Mouse (Mus musculus): ENCODE measurements around the gene Stub1. TPM values are rescaled to one million over a fixed set of nuclear protein-coding genes. Genes with fewer than 3 reads are reported as not detected.

Gene Stub1
- polyA plus RNA-seq, 1 experiment from 2014 or later, result 114 TPM

DNA sequence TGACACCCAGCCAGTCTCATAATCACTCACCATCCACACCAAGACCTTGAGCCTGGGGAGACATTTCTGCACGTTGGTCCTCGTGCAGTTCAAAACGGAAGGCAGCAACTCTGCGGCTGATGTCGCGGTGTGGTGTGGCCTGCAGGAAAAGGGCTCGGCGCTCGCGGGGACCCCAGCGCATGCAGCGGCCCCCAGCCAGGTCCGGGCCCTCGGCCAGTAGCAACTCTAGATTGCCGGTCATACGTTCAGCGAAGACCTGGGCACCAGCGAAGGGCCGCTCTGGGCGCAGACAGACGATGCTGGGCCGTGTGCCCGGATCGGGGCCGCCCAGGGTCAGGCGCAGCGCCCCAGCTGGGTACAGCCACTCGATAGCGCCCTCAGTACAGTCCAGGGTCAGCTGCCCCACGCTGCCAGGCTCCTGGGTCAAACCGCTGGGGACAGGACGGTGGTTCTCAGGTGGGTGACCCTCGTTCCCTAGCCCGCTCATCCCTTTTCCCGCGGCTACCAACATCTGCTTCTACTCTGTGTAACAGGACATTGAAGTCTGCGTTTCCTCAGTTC, 36.9 kb downstream of the Stub1 start:
- Histone ChIP-seq H3K4me2 (peak overlapping the region; percentile 96), H3K9me3 (replicated peaks) (no peaks in the 10 kb centered on the region), H3K27me3 (peaks cover 3% of the 10 kb centered on the region; the same call in 1 of the 2 replicates), H3K27ac (replicated peaks) (0 out of 2 replicates have a peak overlapping the region, but pooled peaks have one; percentile 33), H3K4me3 (replicated peaks) (peak overlapping the region; percentile 88), H3K9ac (peak overlapping the region; percentile 70), H3K36me3 (replicated peaks) (no peaks in the 10 kb centered on the region), H3K4me1 (replicated peaks) (peaks cover 52% of the 10 kb centered on the region)
- ATAC-seq (ENCODE audit: insufficient read depth), result 0 out of 2 replicates have a peak, but pooled peaks have one; percentile 6
- under 1% methylated on average over 37 of the region's 37 CpGs for WGBS (ENCODE audit: insufficient replicate concordance)

DNA sequence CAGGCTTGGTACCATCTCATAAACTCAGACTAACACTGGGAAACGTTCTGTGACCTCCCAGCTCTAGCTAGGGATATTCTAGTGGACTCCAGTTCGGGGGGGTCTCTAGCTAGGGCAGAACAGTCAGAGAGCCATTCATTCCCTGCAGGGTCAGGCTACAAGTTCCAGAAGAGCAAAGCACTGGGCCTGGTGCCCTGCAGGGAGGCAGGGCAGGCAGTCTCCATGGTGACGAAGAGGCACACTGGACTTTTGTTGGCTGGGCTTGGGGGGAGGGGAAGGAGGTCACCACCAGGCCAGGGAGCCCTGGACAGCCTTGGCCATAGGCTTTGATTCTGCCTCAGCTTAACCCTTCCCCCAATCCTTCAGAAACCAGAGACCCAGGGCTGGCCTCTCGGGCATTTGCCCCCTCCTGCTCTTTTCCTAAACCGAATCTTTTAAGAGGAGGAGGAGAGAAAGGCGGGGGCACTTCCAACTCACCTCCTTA, 37.6 kb downstream of the Stub1 start, which contains the start of gene AC134908.4:
Gene AC134908.4 (minus strand): TSS at position 51 of the 484 bp plus-strand sequence.
- H3K9me3 ChIP-seq (replicated peaks), result no peaks in the 10 kb centered on the region
- no peaks in the 10 kb centered on the region for H3K36me3 ChIP-seq (replicated peaks)
- H3K4me3 ChIP-seq (replicated peaks), result peak within 1 kb of the TSS; percentile 88
- H3K27me3 ChIP-seq, result no peaks in the 10 kb centered on the region
- peak within 1 kb of the TSS; percentile 70 for H3K9ac ChIP-seq
- peaks cover 58% of the 10 kb centered on the region for H3K4me1 ChIP-seq (replicated peaks)
- peak within 1 kb of the TSS; percentile 96 for H3K4me2 ChIP-seq
- ATAC-seq (ENCODE audit: insufficient read depth), result no peak
- 41% methylated on average over 6 of the region's 6 CpGs for WGBS (ENCODE audit: insufficient replicate concordance)
- 0 out of 2 replicates have a peak within 1 kb of the TSS, but pooled peaks have one; percentile 33 for H3K27ac ChIP-seq (replicated peaks)

DNA sequence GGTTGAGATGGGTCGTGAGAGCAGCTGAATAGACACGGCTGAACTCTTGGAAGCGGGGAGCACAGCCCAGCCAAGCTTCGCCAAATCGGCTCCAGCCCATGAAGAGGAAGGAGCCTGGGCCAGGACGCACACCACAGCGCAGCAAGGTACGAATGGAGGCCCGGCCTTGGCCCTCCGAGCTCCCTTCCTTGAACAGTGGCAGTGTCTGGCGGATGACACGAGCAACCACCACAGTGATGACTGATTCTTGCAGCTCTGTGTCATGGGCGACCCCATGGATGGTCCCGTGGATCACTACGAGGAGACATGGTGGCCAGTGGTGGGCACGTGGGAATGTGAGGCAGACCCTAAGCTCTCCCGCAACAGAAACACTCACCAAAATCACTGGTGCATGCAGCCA, 38.2 kb downstream of the Stub1 start:
- no peaks in the 10 kb centered on the region for H3K27me3 ChIP-seq
- H3K9me3 ChIP-seq (replicated peaks), result no peaks in the 10 kb centered on the region
- peaks cover 62% of the 10 kb centered on the region for H3K4me1 ChIP-seq (replicated peaks)
- H3K4me2 ChIP-seq, result peak overlapping the region; percentile 96; the same call in 1 of the 2 replicates
- H3K4me3 ChIP-seq (replicated peaks), result no peak overlapping the region
- WGBS (ENCODE audit: insufficient replicate concordance), result 82% methylated on average over 17 of the region's 17 CpGs
- H3K27ac ChIP-seq (replicated peaks), result no peak overlapping the region
- ATAC-seq (ENCODE audit: insufficient read depth), result no peak
- no peak overlapping the region for H3K9ac ChIP-seq
- no peaks in the 10 kb centered on the region; the same call in 1 of the 2 replicates for H3K36me3 ChIP-seq (replicated peaks)

DNA sequence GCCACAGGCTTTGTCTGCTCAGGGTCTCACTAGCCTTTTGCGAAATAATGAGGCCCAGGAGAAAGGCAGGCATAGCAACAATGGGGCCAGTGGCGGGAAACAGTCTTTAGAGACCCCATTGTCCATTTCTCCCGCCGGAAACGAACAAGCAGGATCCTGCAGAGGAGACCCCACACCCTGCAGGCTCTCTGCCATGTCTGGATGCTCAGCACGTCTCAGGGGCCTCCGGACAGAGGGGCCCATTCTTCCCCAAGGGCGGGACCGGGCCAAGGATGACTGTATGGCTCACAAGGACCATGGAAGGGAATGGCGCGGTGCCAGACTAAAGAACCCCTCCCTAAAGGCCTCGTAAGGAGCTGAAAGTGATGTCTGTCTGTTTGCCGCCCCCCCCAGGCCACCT, 39.0 kb downstream of the Stub1 start:
- H3K4me3 ChIP-seq (replicated peaks), result no peak overlapping the region
- H3K27me3 ChIP-seq, result no peaks in the 10 kb centered on the region
- no peak overlapping the region for H3K4me2 ChIP-seq
- 77% methylated on average over 13 of the region's 13 CpGs for WGBS (ENCODE audit: insufficient replicate concordance)
- H3K4me1 ChIP-seq (replicated peaks), result peaks cover 62% of the 10 kb centered on the region
- H3K27ac ChIP-seq (replicated peaks), result no peak overlapping the region
- no peak overlapping the region for H3K9ac ChIP-seq
- H3K9me3 ChIP-seq (replicated peaks), result no peaks in the 10 kb centered on the region
- H3K36me3 ChIP-seq (replicated peaks), result peaks cover 8% of the 10 kb centered on the region; the same call in 1 of the 2 replicates
- no peak for ATAC-seq (ENCODE audit: insufficient read depth)

DNA sequence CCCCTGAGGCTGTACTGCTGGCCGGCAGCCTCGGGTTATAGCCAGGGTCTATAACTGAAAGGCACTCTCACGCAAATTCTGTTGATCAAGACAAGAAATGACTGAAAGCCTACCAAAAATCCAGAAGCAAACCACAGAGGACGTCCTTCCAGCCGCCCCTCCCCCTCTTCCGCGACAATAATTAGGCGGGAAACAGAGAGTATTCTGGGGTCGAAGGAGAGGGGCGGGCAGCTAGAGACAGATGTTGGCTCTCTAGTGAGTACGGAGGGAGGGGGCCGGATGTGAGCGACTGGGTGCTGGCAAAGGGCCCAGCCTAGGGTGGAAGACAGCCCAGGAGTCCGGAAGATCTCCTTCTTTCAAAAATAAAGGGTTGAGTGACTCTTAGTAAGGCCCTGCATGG, 40.6 kb downstream of the Stub1 start, which contains the start of gene Fam173a:
Gene Fam173a (minus strand): TSS at position 287 of the 400 bp plus-strand sequence.
- H3K36me3 ChIP-seq (replicated peaks), result peaks cover 13% of the 10 kb centered on the region
- peak within 1 kb of the TSS; percentile 89 for H3K27ac ChIP-seq (replicated peaks)
- H3K9ac ChIP-seq, result peak within 1 kb of the TSS; percentile 68
- WGBS (ENCODE audit: insufficient replicate concordance), result under 1% methylated on average over 14 of the region's 14 CpGs
- peak within 1 kb of the TSS; percentile 84 for H3K4me3 ChIP-seq (replicated peaks)
- H3K4me1 ChIP-seq (replicated peaks), result peaks cover 61% of the 10 kb centered on the region
- H3K27me3 ChIP-seq, result no peaks in the 10 kb centered on the region
- H3K4me2 ChIP-seq, result peak within 1 kb of the TSS; percentile 95
- H3K9me3 ChIP-seq (replicated peaks), result no peaks in the 10 kb centered on the region
- peak; percentile 53 for ATAC-seq (ENCODE audit: insufficient read depth)

DNA sequence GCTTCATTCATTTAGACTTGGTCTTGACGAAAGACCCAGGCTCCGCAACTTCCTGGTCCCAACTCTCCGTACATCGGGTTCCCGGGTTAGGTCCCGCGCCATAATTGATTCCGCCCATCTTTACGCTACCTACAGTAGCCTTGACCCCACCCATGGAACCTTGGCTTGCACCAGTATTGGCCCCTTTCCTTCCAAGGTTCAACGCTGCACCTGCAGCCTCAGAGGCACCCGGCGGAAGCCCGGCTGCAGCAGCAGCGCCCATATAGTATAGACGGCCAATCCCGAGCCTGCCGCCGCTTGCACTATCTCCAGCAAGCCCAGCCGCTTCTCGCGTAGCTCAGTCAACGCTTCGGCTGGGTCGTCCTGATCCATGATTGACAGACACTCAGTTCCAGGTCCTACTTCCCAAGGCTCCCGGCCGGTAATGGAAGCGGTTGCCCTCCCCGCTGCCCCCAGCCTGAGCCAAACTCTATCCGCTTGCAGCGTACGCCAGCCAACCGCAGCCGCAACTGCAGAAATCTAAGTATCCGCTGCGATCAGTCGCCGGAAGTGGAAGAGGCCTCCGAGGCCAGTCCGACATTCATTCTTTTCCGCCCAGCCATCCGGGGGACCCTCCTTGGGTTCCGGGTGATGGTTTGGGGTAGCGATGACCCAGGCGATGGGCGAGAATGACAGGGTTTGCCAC, 41.2 kb downstream of the Stub1 start:
- Histone ChIP-seq H3K9ac (peak overlapping the region; percentile 68), H3K9me3 (replicated peaks) (no peaks in the 10 kb centered on the region), H3K4me2 (peak overlapping the region; percentile 95), H3K4me1 (replicated peaks) (peaks cover 55% of the 10 kb centered on the region), H3K4me3 (replicated peaks) (peak overlapping the region; percentile 84), H3K27me3 (no peaks in the 10 kb centered on the region), H3K27ac (replicated peaks) (peak overlapping the region; percentile 89), H3K36me3 (replicated peaks) (peaks cover 13% of the 10 kb centered on the region)
- under 1% methylated on average over 45 of the region's 45 CpGs for WGBS (ENCODE audit: insufficient replicate concordance)
- peak; percentile 71 for ATAC-seq (ENCODE audit: insufficient read depth)

DNA sequence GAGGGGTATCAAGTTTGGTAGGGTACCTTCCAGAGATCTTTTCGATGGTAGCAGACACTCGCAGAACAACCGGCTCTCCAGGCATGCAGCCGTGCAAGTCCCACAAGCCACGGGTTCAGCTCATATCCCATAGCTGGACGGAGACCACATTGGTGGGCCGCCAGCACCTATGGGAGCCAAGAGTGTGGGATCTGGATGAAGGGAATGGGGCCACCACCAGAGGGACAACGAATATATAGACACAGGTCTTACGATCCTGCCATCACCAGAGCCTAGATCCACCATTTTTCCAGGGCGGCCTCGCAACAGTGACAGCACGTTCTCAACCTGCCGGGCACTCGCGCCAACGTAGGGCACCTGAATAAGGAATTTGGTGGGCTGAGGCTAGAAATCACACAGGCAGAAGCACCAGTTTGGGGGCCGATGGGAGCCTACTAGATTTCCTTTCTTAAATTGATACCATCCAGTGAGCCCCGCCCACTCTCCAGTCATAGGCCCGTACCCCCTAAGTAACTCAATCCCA, 41.8 kb downstream of the Stub1 start:
- ATAC-seq (ENCODE audit: insufficient read depth), result no peak
- peak overlapping the region; percentile 89 for H3K27ac ChIP-seq (replicated peaks)
- H3K4me1 ChIP-seq (replicated peaks), result peaks cover 49% of the 10 kb centered on the region

DNA sequence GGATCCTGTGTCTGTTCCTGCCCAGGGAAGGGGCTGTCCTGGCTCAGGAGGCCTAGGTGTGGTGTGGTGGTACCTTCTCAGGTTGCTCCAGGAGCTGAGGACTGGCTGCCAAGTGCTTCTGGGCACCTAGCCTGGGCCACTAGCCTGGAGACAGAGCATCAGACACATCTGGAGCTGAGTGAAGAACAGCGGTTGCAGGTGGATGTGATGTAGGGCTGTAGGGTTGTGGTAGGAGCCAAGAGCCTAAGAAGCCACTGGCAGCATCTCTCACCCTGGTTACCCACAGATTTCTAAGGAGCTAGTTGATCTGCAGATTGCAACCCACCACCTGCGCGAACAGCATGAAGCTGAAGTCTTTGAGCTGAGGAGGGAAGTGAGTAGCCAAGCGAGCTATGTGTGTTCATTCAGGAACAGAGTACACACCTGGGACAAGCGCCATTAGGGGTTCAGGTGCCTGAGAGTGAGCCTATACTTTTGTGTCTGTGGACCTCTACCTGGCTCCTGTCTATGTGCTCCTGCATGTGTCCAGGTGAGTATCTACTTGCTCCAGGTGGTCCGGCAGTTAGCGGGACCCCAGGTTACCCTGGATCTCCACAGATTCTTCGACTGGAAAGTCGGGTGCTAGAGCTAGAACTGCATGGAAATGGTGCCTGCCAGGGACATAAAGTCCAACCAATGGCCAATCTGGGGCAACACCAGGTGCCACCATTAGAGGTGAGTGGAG, 46.3 kb downstream of the Stub1 start:
- no peak for ATAC-seq (ENCODE audit: insufficient read depth)
- Histone ChIP-seq H3K9ac (no peak overlapping the region), H3K27me3 (no peaks in the 10 kb centered on the region), H3K27ac (replicated peaks) (no peak overlapping the region), H3K4me1 (replicated peaks) (peaks cover 35% of the 10 kb centered on the region), H3K4me3 (replicated peaks) (no peak overlapping the region), H3K36me3 (replicated peaks) (peaks cover 24% of the 10 kb centered on the region), H3K9me3 (replicated peaks) (no peaks in the 10 kb centered on the region), H3K4me2 (no peak overlapping the region)
- 73% methylated on average over 9 of the region's 9 CpGs for WGBS (ENCODE audit: insufficient replicate concordance)

More for the DNA sequence above, 41.8 kb downstream of the Stub1 start:
- peak overlapping the region; percentile 95 for H3K4me2 ChIP-seq
- H3K4me3 ChIP-seq (replicated peaks), result peak overlapping the region; percentile 84
- no peaks in the 10 kb centered on the region for H3K9me3 ChIP-seq (replicated peaks)
- H3K27me3 ChIP-seq, result no peaks in the 10 kb centered on the region
- peaks cover 13% of the 10 kb centered on the region for H3K36me3 ChIP-seq (replicated peaks)
- peak overlapping the region; percentile 68 for H3K9ac ChIP-seq
- 33% methylated on average over 19 of the region's 19 CpGs for WGBS (ENCODE audit: insufficient replicate concordance)

DNA sequence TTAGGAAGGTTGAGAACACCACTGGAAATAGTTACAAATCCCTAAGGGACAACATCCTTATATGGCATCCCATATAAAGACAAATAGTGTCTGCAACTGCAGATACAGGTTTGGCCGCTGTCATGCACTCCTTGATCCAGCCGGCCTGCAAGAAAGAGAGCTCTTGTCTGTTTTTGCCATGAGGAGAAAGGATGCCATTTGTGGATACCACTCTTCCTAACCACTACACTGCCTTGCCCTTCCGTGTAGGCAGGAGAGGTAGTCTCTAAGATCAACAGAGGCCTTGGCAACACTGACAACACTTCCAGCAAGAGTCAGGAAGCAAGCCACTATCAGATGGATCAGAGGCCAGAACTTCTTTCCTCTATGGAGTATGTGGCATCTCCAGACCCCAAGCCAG, 46.9 kb downstream of the Stub1 start, which contains the start of gene Ccdc78:
Gene Ccdc78 (plus strand): TSS at position 301 of the 400 bp plus-strand sequence.
- no peak for ATAC-seq (ENCODE audit: insufficient read depth)
- peak within 1 kb of the TSS; percentile 87 for H3K4me2 ChIP-seq
- peak within 1 kb of the TSS; percentile 68 for H3K9ac ChIP-seq
- no peaks in the 10 kb centered on the region for H3K9me3 ChIP-seq (replicated peaks)
- H3K27ac ChIP-seq (replicated peaks), result peak within 1 kb of the TSS; percentile 74
- no peaks in the 10 kb centered on the region for H3K27me3 ChIP-seq
- H3K36me3 ChIP-seq (replicated peaks), result peaks cover 30% of the 10 kb centered on the region
- H3K4me1 ChIP-seq (replicated peaks), result peaks cover 28% of the 10 kb centered on the region
- 71% methylated on average over 3 of the region's 3 CpGs for WGBS (ENCODE audit: insufficient replicate concordance)
- H3K4me3 ChIP-seq (replicated peaks), result peak within 1 kb of the TSS; percentile 80

DNA sequence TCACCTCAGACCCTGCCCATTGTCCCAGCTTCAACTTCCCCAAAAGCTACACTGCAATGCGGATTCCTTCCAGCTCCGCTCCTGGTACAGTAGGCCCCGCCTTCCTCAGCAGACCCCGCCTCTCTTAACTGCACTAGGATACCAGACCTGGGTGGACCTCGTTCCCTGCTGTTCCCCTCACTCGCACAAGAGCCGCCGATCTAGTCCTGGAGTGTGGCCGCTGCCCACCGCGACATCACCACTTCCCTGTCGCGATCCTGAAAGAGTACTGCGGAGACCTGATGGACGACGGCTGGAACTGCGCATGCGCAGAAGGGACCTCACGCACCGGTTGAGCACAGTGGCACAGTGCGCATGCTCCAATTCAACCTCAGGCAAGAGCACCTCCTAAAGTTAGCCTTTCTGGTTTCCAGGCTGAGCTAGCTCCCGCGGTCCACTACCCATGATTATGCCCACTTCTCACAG, 47.9 kb downstream of the Stub1 start, which contains the start of gene Haghl:
Gene Haghl (minus strand): TSS at position 393 of the 465 bp plus-strand sequence.
- H3K4me3 ChIP-seq (replicated peaks), result peak within 1 kb of the TSS; percentile 80
- ATAC-seq (ENCODE audit: insufficient read depth), result peak; percentile 86
- H3K9me3 ChIP-seq (replicated peaks), result no peaks in the 10 kb centered on the region
- H3K4me2 ChIP-seq, result peak within 1 kb of the TSS; percentile 87
- H3K36me3 ChIP-seq (replicated peaks), result peaks cover 40% of the 10 kb centered on the region
- peak within 1 kb of the TSS; percentile 74 for H3K27ac ChIP-seq (replicated peaks)
- under 1% methylated on average over 23 of the region's 23 CpGs for WGBS (ENCODE audit: insufficient replicate concordance)
- peak within 1 kb of the TSS; percentile 68 for H3K9ac ChIP-seq
- H3K4me1 ChIP-seq (replicated peaks), result peaks cover 19% of the 10 kb centered on the region
- no peaks in the 10 kb centered on the region for H3K27me3 ChIP-seq

Data from liver, embryonic 15.5 days (tissue).